Mouse (Mus musculus) thymus, adult 2 months (tissue): ENCODE data around the gene Bcl2l2. TPM values are rescaled to one million over a fixed set of nuclear protein-coding genes. Genes with fewer than 3 reads are reported as not detected.

ENCODE experiments used
- DNase-seq: peaks from one replicate; pipeline ENCODE4 v3.0.0; 2021
- H3K27ac ChIP-seq: fragments of 200-500 bp; 2 replicates; pipeline ENCODE4 v1.5.1; 2012; ENCODE audit warnings: low read length, control low read depth; ENCODE audit not compliant: control insufficient read depth, insufficient read depth
- H3K27me3 ChIP-seq: fragments of 200-500 bp; 2 replicates; pipeline ENCODE4 v1.6.1; 2012; ENCODE audit warnings: mild to moderate bottlenecking, low read length, moderate library complexity, mixed read lengths; ENCODE audit not compliant: control insufficient read depth, insufficient read depth
- H3K36me3 ChIP-seq: fragments of 200-500 bp; 2 replicates; pipeline ENCODE4 v1.6.1; 2012; ENCODE audit warnings: mild to moderate bottlenecking, low read length, moderate library complexity; ENCODE audit not compliant: control insufficient read depth, insufficient read depth
- H3K4me1 ChIP-seq: fragments of 200-500 bp; replicated peaks from 2 replicates; pipeline ENCODE4 v1.6.1; 2012; ENCODE audit warnings: low read length; ENCODE audit not compliant: control insufficient read depth, insufficient read depth
- H3K4me3 ChIP-seq: fragments of 200-500 bp; 2 replicates; pipeline ENCODE4 v1.5.1; 2012; ENCODE audit warnings: mild to moderate bottlenecking, low read length, control low read depth, moderate library complexity; ENCODE audit not compliant: control insufficient read depth, insufficient read depth
- CTCF ChIP-seq: fragments of 200-500 bp; IDR thresholded peaks from 2 replicates; pipeline ENCODE4 v1.5.1; 2012; ENCODE audit warnings: mild to moderate bottlenecking, control low read depth, low read length, moderate library complexity, borderline replicate concordance; ENCODE audit not compliant: control insufficient read depth, poor library complexity, insufficient read depth; ENCODE audit errors: extremely low read depth
- POLR2A ChIP-seq: fragments of 200-500 bp; IDR thresholded peaks from 2 replicates; pipeline ENCODE4 v1.6.1; 2012; ENCODE audit warnings: mild to moderate bottlenecking, low read length, control low read depth, moderate library complexity; ENCODE audit not compliant: control insufficient read depth, poor library complexity, insufficient read depth; ENCODE audit errors: extremely low read depth
- WGBS: fragments of 180-500 bp; shearing (Covaris S2); methylation state at CpG from one replicate; pipeline ENCODE4 v1.1.7; 2018; 5-methylcytosine and 5-hydroxymethylcytosine counted together
- polyA plus RNA-seq: library from polyadenylated mRNA; depleted of rRNA; stranded (reverse); fragments of >200 nt; gene quantifications from 2 replicates; pipeline ENCODE4 v1.2.3, GENCODE M21; 2012

Gene Bcl2l2
- polyA plus RNA-seq, 1 experiment, result 23.5 TPM

DNA sequence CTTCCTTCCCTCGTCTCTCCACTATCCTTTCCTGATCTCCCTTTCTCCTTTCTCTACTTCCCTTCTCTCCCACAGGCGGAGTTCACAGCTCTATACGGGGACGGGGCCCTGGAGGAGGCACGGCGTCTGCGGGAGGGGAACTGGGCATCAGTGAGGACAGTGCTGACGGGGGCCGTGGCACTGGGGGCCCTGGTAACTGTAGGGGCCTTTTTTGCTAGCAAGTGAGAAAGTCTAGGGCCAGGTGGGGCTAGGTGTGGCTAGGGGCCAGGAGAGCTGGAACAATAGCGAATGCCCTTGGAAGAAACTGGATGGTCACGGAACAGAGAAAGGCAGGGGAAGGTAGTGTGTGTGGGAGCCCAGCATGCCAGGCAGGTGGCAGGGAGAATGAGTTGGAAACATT, 2.1 kb downstream of the Bcl2l2 start:
- no peak overlapping the region for H3K27ac ChIP-seq
- DNase-seq, result no peak
- WGBS, result 97% methylated on average over 11 of the region's 11 CpGs
- H3K36me3 ChIP-seq, result no peaks in the 10 kb centered on the region
- TF ChIP-seq POLR2A (no peak), CTCF (no peak)
- H3K4me1 ChIP-seq, result peaks cover 22% of the 10 kb centered on the region
- no peak overlapping the region for H3K4me3 ChIP-seq
- no peaks in the 10 kb centered on the region for H3K27me3 ChIP-seq

- TF ChIP-seq POLR2A, result no peak
- no peak for TF ChIP-seq CTCF
- Histone ChIP-seq H3K27ac (no peak within 1 kb of the TSS), H3K4me3 (no peak within 1 kb of the TSS), H3K27me3 (no peaks in the 10 kb centered on the region), H3K36me3 (peaks cover 17% of the 10 kb centered on the region), H3K4me1 (peaks cover 2% of the 10 kb centered on the region; the same call in 1 of the 2 replicates)
- DNase-seq, result no peak
- 95% methylated on average over 3 of the region's 3 CpGs for WGBS
These were observed 9.0 kb downstream of the Bcl2l2 start, which contains the start of gene Pabpn1 for GRCm38 (mm10) chr14:54892200-54892599. Gene Pabpn1, plus strand, starts transcription at chr14:54892500.

DNA sequence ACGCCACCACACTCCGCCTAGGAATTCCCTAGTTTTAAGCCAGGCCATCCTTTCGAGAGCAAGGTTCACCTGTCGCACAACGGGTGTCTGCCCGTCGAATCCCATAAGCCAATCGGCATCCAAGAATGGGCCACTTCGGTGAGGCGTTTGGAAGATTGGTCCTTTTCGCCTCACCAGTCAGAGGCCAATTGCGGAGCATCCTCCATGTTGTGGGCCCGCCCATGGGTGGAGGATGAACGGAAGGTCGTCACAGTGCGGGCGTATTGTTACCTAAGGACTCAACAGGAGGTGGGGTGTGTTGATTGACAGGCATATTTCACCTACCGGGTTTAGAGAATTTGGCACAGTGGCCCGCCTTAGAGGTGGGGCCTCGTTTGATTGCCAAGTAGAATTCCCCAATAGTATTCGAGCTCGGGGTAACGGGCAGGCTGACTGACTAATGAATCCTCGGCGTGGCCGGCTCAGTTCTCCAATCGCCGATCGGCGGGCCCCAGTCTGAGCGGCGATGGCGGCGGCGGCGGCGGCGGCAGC, 10.5 kb downstream of the Bcl2l2 start:
- peak overlapping the region; percentile 44; the same call in 1 of the 2 replicates for H3K27ac ChIP-seq

DNA sequence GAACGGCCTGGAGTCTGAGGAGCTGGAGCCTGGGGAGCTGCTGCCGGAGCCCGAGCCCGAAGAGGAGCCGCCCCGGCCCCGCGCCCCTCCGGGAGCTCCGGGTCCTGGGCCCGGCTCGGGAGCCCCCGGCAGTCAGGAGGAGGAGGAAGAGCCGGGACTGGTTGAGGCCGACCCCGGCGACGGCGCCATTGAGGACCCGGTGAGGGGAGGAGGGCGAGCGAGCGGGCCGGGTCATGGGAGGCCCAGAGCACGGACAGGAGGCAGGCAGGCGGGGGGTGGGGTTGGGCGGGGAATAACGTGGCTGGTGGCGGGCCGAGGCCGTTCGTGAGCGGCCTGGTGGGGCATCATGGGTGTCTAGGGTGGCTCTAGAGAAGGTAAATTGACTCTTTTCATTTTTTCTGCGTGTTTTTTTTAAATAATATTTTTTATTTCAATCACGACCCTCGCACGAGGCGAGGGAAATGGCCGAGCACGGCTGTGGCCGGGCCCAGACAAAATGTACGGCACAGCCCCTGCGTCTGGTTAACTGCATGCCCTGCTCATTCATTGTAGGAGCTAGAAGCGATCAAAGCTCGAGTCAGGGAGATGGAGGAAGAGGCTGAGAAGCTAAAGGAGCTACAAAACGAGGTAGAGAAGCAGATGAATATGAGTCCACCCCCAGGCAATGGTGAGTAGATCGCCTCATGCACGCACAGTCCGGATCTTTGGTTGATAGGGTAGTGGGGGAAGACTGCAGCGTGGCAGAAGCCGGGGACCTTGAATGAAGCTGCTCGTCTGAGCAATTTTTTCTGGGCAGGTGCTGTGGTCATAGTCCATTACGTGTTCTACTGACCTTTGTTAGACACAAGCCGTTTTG, 11.3 kb downstream of the Bcl2l2 start:
- peak; percentile 9 for DNase-seq
- under 1% methylated on average over 54 of the region's 54 CpGs for WGBS
- peak overlapping the region; percentile 86 for H3K4me3 ChIP-seq
- peaks cover 24% of the 10 kb centered on the region for H3K36me3 ChIP-seq
- H3K4me1 ChIP-seq, result peaks cover 2% of the 10 kb centered on the region; the same call in 1 of the 2 replicates
- TF ChIP-seq CTCF (no peak), POLR2A (no peak)
- H3K27ac ChIP-seq, result peak overlapping the region; percentile 13; the same call in 1 of the 2 replicates
- H3K27me3 ChIP-seq, result no peaks in the 10 kb centered on the region

More for the DNA sequence above, 10.5 kb downstream of the Bcl2l2 start:
- peaks cover 24% of the 10 kb centered on the region for H3K36me3 ChIP-seq
- peak overlapping the region; percentile 51 for H3K4me3 ChIP-seq
- peak; percentile 98 for DNase-seq
- 0 out of 2 replicates have a peak, but pooled peaks have one; percentile 21 for TF ChIP-seq CTCF
- TF ChIP-seq POLR2A, result peak; percentile 67; the same call in 1 of the 2 replicates
- H3K27me3 ChIP-seq, result no peaks in the 10 kb centered on the region
- peaks cover 2% of the 10 kb centered on the region; the same call in 1 of the 2 replicates for H3K4me1 ChIP-seq
- under 1% methylated on average over 38 of the region's 38 CpGs for WGBS

GRCm38 (mm10) chr14:54897445-54897844, 14.3 kb downstream of the Bcl2l2 start:
- Histone ChIP-seq H3K36me3 (peaks cover 24% of the 10 kb centered on the region), H3K4me1 (peaks cover 2% of the 10 kb centered on the region; the same call in 1 of the 2 replicates), H3K27me3 (no peaks in the 10 kb centered on the region), H3K4me3 (no peak overlapping the region), H3K27ac (no peak overlapping the region)
- no peak for DNase-seq
- TF ChIP-seq POLR2A (no peak), CTCF (no peak)
- 96% methylated on average over 2 of the region's 2 CpGs for whole genome bisulfite sequencing

DNA sequence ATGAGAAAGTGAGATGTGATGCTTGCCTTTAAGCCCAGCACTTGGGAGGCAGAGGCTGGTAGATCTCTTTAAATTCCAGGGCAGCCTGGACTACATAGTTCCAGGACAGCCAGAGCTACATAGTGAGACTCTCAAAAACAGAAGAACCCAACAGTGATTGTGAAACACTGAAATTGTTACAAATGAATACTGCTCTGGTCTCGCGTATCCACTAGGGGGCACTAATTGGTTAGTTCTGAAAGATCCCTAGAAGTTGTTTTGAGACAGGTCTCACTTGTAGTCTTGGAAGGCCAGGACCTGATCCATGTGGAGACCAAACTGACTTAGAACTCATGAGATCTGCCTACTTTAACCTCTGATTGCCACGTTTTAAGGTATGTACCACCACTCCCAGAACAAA, 17.2 kb downstream of the Bcl2l2 start:
- Histone ChIP-seq H3K4me1 (no peaks in the 10 kb centered on the region), H3K4me3 (no peak overlapping the region), H3K27me3 (no peaks in the 10 kb centered on the region), H3K27ac (no peak overlapping the region), H3K36me3 (peaks cover 24% of the 10 kb centered on the region)
- WGBS, result 2% methylated on average over 3 of the region's 3 CpGs
- TF ChIP-seq CTCF (no peak), POLR2A (no peak)
- DNase-seq, result peak; percentile 57

GRCm38 (mm10) chr14:54903641-54904040, 20.5 kb downstream of the Bcl2l2 start:
- TF ChIP-seq CTCF (no peak), POLR2A (no peak)
- H3K27ac ChIP-seq, result no peak overlapping the region
- H3K4me1 ChIP-seq, result no peaks in the 10 kb centered on the region
- no peaks in the 10 kb centered on the region for H3K27me3 ChIP-seq
- H3K4me3 ChIP-seq, result no peak overlapping the region
- WGBS, result 97% methylated on average over 4 of the region's 4 CpGs
- DNase-seq, result no peak
- no peaks in the 10 kb centered on the region for H3K36me3 ChIP-seq
